Mouse (Mus musculus): ENCODE measurements around the gene Prss35.

GRCm38 (mm10) chr9:86694644-86695043 lies 48.8 kb upstream of the Prss35 start:
- no peak for TF ChIP-seq GATA1 (IDR thresholded peaks at IDR 0.05; ENCODE audit: borderline replicate concordance, low read length)
- TF ChIP-seq FLI1 (IDR thresholded peaks at IDR 0.05; ENCODE audit: low read length), result no peak

All from megakaryocyte, embryonic 14.5 days (primary cell).